Mouse (Mus musculus) hindbrain, postnatal 0 days (tissue): ENCODE results near the gene Tpst1. TPM values are rescaled to one million over a fixed set of nuclear protein-coding genes. Genes with fewer than 3 reads are reported as not detected.

Source experiments
- ATAC-seq: fragments of 200-750 bp; cut with Nextera tagmentation; 2 replicates; pipeline ENCODE4 v1.8.0; 2017; ENCODE audit warnings: mild to moderate bottlenecking, moderate TSS enrichment, moderate library complexity
- DNase-seq: peaks from one replicate; pipeline ENCODE4 v3.0.0-alpha.2; 2015; ENCODE audit warnings: low spot score
- H3K27ac ChIP-seq: fragments of 300-500 bp; sonication (generic); 2 replicates; pipeline ENCODE4 v1.5.1; 2014; ENCODE audit warnings: mild to moderate bottlenecking
- H3K27me3 ChIP-seq: fragments of 300-500 bp; sonication (generic); 2 replicates; pipeline ENCODE4 v1.6.1; 2014; ENCODE audit warnings: low read length, mixed read lengths; ENCODE audit not compliant: insufficient read depth
- H3K36me3 ChIP-seq: fragments of 300-500 bp; sonication (generic); 2 replicates; pipeline ENCODE4 v1.6.1; 2014; ENCODE audit warnings: low read length, mixed read lengths; ENCODE audit not compliant: insufficient read depth
- H3K4me1 ChIP-seq: fragments of 300-500 bp; sonication (generic); 2 replicates; pipeline ENCODE4 v1.6.1; 2014; ENCODE audit warnings: antibody characterized with exemption, low read length, mixed read lengths; ENCODE audit not compliant: insufficient read depth
- H3K4me2 ChIP-seq: fragments of 300-500 bp; sonication (generic); 2 replicates; pipeline ENCODE4 v1.6.1; 2014; ENCODE audit warnings: low read depth, mild to moderate bottlenecking, low read length, moderate library complexity, mixed read lengths
- H3K4me3 ChIP-seq: fragments of 300-500 bp; sonication (generic); 2 replicates; pipeline ENCODE4 v1.5.1; 2014; ENCODE audit warnings: low read length
- H3K9ac ChIP-seq: fragments of 300-500 bp; sonication (generic); replicated peaks from 2 replicates; pipeline ENCODE4 v1.6.1; 2014; ENCODE audit warnings: mild to moderate bottlenecking, low read length, moderate library complexity, mixed read lengths
- H3K9me3 ChIP-seq: fragments of 300-500 bp; sonication (generic); 2 replicates; pipeline ENCODE4 v1.6.1; 2016; ENCODE audit warnings: low read length, mixed read lengths
- CTCF ChIP-seq: IDR thresholded peaks from 2 replicates; pipeline ENCODE4 v1.5.1; 2016; ENCODE audit warnings: antibody characterized with exemption, control low read depth, low read depth
- WGBS: fragments of 180-500 bp; shearing (Covaris S2); extraction: QIAGEN DNeasy Blood & Tissue Kit; methylation state at CpG from one replicate; pipeline ENCODE4 v1.1.7; 2014; 5-methylcytosine and 5-hydroxymethylcytosine counted together
- polyA plus RNA-seq: library from polyadenylated mRNA; unstranded; fragments of >200 nt; fragmentation: Nextera tagmentation; extraction: Ambion mirVana; gene quantifications from 2 replicates; pipeline ENCODE4 v1.2.1, GENCODE M21; 2015
- total RNA-seq: library from RNA; depleted of rRNA; stranded (reverse); fragments of >200 nt; gene quantifications from 2 replicates; pipeline ENCODE4 v1.2.3, GENCODE M21; 2014

Tpst1 gene
- total and polyA plus RNA-seq, 2 experiments from 2014 or later, result 38.1 to 46.7 TPM

GRCm38 (mm10) chr5:130065579-130065978 is 7.5 kb upstream of the Tpst1 start:
- no peaks in the 10 kb centered on the region for H3K27me3 ChIP-seq
- H3K9ac ChIP-seq, result no peak overlapping the region
- H3K36me3 ChIP-seq, result 0 out of 2 replicates have a peak, but pooled peaks cover 3% of the 10 kb centered on the region
- DNase-seq (no peak), ATAC-seq (no peak)
- no peaks in the 10 kb centered on the region for H3K4me1 ChIP-seq
- H3K4me2 ChIP-seq, result no peak overlapping the region
- no peak overlapping the region for H3K27ac ChIP-seq
- no peak overlapping the region for H3K4me3 ChIP-seq
- WGBS, result 96% methylated on average over 1 of the region's 1 CpGs
- peak; percentile 48 for TF ChIP-seq CTCF
- no peaks in the 10 kb centered on the region for H3K9me3 ChIP-seq

DNA sequence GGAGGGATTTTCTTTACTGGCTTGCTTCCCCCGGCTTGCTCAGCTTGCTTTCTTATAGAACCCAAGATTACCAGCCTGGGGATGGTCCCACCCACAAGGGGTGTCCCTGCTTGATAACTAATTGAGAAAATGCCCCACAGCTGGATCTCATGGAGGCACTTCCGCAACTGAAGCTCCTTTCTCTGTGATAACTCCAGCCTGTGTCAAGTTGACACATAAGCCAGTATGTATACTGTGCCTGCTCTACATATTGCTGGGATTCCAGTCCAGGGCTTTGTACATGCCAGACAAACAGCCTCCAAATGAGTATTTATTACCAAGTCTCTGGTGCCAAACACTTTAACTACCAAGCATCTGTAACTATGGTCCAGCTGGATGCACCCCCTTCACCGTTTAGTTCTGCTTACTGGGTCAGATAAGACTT is 5.3 kb upstream of the Tpst1 start:
- no peak overlapping the region for H3K4me2 ChIP-seq
- no peaks in the 10 kb centered on the region for H3K36me3 ChIP-seq
- no peak overlapping the region for H3K4me3 ChIP-seq
- WGBS, result 71% methylated on average over 3 of the region's 3 CpGs
- H3K9me3 ChIP-seq, result no peaks in the 10 kb centered on the region
- no peaks in the 10 kb centered on the region for H3K4me1 ChIP-seq
- H3K9ac ChIP-seq, result no peak overlapping the region
- H3K27ac ChIP-seq, result no peak overlapping the region
- no peak for TF ChIP-seq CTCF
- H3K27me3 ChIP-seq, result no peaks in the 10 kb centered on the region
- DNase-seq, result no peak
- ATAC-seq, result no peak

DNA sequence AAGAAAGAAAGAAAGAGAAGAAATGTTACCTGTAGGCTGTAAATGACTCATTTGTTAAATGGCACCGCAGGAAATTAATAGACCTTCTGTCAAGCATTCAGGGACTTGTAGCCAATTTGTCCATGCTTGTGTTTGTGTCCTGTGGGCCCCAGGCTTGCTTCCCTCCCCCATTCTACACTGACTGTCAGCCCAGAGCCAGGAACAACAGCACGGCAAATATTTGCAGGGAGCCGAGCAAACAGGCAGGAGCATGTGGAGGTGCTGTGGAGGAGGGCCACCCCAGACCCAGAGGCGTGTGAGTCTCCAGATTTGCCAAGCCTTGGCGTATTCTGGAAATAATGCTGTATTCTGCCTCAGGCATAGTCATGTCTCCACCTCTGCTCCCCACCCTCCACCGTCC is 1.4 kb downstream of the Tpst1 start:
- Histone ChIP-seq H3K27me3 (no peaks in the 10 kb centered on the region), H3K9ac (no peak overlapping the region), H3K4me1 (no peaks in the 10 kb centered on the region), H3K9me3 (no peaks in the 10 kb centered on the region), H3K36me3 (no peaks in the 10 kb centered on the region), H3K4me2 (no peak overlapping the region), H3K27ac (no peak overlapping the region), H3K4me3 (no peak overlapping the region)
- ATAC-seq (no peak), DNase-seq (no peak)
- no peak for TF ChIP-seq CTCF
- WGBS, result 68% methylated on average over 6 of the region's 6 CpGs

- ATAC-seq, result no peak
- 65% methylated on average over 6 of the region's 6 CpGs for WGBS
- H3K36me3 ChIP-seq, result no peaks in the 10 kb centered on the region
Observed at GRCm38 (mm10) chr5:130076396-130076795, 3.3 kb downstream of the Tpst1 start.

DNA sequence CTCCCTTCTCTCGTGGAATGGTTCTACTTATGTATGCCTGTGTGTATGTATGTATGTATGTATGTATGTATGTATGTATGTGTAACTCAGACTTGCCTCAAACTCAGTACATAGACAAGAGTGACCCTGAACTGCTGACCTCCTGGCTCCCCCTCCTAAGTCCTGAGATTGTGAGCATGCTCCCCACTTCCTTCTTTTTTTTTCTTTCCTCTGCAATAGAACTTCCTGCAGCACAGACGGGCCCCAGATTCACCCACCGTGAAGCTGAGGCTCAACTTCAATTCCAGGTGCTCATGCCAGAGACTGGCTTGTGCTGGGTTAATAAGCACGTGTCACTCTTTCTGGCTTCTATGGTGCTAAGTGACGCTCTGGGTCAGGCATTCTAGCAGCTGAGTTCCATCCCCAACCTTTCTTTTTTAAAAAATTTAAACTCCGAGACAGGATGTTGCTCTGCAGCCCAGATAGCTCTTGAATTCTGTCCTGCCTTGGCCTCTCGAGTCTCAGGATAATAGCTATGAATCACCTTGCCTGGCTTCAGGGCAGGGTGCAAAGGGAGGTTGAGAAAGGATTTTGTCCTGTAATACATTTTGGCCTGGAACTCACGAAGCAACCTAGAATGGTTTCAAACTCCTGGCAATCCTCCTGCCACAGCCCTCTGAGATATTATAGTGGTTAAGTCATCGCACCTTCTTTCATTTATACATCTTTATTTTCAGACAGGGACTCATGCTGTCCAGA is 5.1 kb downstream of the Tpst1 start:
- Histone ChIP-seq H3K4me3 (no peak overlapping the region), H3K27me3 (no peaks in the 10 kb centered on the region), H3K4me1 (no peaks in the 10 kb centered on the region), H3K9me3 (no peaks in the 10 kb centered on the region), H3K4me2 (peak overlapping the region; percentile 79; the same call in 1 of the 2 replicates), H3K36me3 (no peaks in the 10 kb centered on the region), H3K9ac (no peak overlapping the region), H3K27ac (0 out of 2 replicates have a peak overlapping the region, but pooled peaks have one; percentile 81)
- ATAC-seq (no peak), DNase-seq (no peak)
- WGBS, result 86% methylated on average over 9 of the region's 9 CpGs
- TF ChIP-seq CTCF, result no peak

More at GRCm38 (mm10) chr5:130076396-130076795, 3.3 kb downstream of the Tpst1 start:
- no peak for DNase-seq
- Histone ChIP-seq H3K9ac (no peak overlapping the region), H3K9me3 (no peaks in the 10 kb centered on the region), H3K4me1 (no peaks in the 10 kb centered on the region), H3K27me3 (no peaks in the 10 kb centered on the region), H3K4me2 (no peak overlapping the region), H3K4me3 (no peak overlapping the region), H3K27ac (no peak overlapping the region)
- TF ChIP-seq CTCF, result no peak

DNA sequence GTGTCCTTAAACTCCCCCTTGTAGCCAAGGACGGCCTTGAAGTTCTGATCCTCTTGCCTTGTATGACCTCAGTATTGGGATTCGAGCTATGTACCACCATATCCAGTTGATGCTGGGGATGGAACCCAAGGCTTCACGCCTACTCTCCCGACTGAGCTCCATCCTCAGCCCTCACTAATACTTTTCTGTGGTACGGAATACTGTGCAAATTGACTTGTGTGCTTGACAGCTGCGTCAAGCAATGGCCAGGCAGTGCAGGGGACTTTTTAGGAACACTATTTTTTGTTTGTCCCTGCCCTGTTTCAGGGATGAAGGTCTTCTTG is 5.7 kb downstream of the Tpst1 start:
- Histone ChIP-seq H3K36me3 (no peaks in the 10 kb centered on the region), H3K27ac (peak overlapping the region; percentile 81; the same call in 1 of the 2 replicates), H3K4me3 (peak overlapping the region; percentile 72), H3K9me3 (no peaks in the 10 kb centered on the region), H3K27me3 (no peaks in the 10 kb centered on the region), H3K4me2 (peak overlapping the region; percentile 79), H3K9ac (peak overlapping the region; percentile 89), H3K4me1 (no peaks in the 10 kb centered on the region)
- ATAC-seq (no peak), DNase-seq (no peak)
- TF ChIP-seq CTCF, result no peak
- 29% methylated on average over 6 of the region's 6 CpGs for WGBS
